Mouse (Mus musculus): ENCODE results near the gene Pram1. TPM values are rescaled to one million over a fixed set of nuclear protein-coding genes. Genes with fewer than 3 reads are reported as not detected.
A peak's percentile ranks its signal among the peaks of the same experiment; 100 is the strongest.

Pram1 gene
- total and polyA plus RNA-seq, 3 experiments: 0.12 to 1.6 TPM; not detected in 1

GRCm38 (mm10) chr17:33685249-33685653 is 47.4 kb downstream of the Pram1 start (continued):
- TF ChIP-seq TCF12 (IDR thresholded peaks at IDR 0.05; ENCODE audit: low read depth, low read length): peak; percentile 83
- TF ChIP-seq EP300 (IDR thresholded peaks at IDR 0.05; ENCODE audit: low read depth in 1 of 2, low read length in 2 of 2): no peak; a peak in 1 of 4 replicates
- peak; percentile 85 to 96; a peak in 3 of 4 replicates for TF ChIP-seq USF2 (IDR thresholded peaks at IDR 0.05; ENCODE audit: borderline replicate concordance in 1 of 2, insufficient read depth in 1 of 2, low read depth in 1 of 2, low read length in 2 of 2)
- no peak for TF ChIP-seq GABPA (IDR thresholded peaks at IDR 0.05; ENCODE audit: low read depth, low read length)
- no peak for TF ChIP-seq POLR2AphosphoS5 (IDR thresholded peaks at IDR 0.05; ENCODE audit: borderline replicate concordance, low read depth, low read length)
- TF ChIP-seq SIN3A (IDR thresholded peaks at IDR 0.05; ENCODE audit: low read length): peak; percentile 33
- TF ChIP-seq MAFK (IDR thresholded peaks at IDR 0.05; ENCODE audit: borderline replicate concordance, low read depth, low read length): no peak
- no peak for TF ChIP-seq ZKSCAN1 (IDR thresholded peaks at IDR 0.05; ENCODE audit: low read depth, low read length)

GRCm38 (mm10) chr17:33686760-33687159 is 48.9 kb downstream of the Pram1 start, which contains the start of gene Hnrnpm:
Gene Hnrnpm, minus strand, starts transcription at chr17:33686860.
- peaks cover 9 to 12% of the 10 kb centered on the region in 2 experiments for H3K4me1 ChIP-seq (ENCODE audit: control insufficient read depth in 1 of 2, insufficient read depth in 2 of 2, low read length in 2 of 2)
- DNase-seq (ENCODE audit: low read depth, low spot score): no peak
- H3K79me2 ChIP-seq (ENCODE audit: control insufficient read depth, insufficient read depth, low read length, poor library complexity): peaks cover 33% of the 10 kb centered on the region
- H3K27ac ChIP-seq (ENCODE audit: control insufficient read depth, low read depth, low read length): peak within 1 kb of the TSS; percentile 61; the same call in 1 of the 2 replicates
- TF ChIP-seq SMC3 (IDR thresholded peaks at IDR 0.05; ENCODE audit: low read depth, low read length): no peak
- TF ChIP-seq MXI1 (IDR thresholded peaks at IDR 0.05; ENCODE audit: low read depth, low read length): no peak
- TF ChIP-seq MAZ (IDR thresholded peaks at IDR 0.05; ENCODE audit: low read depth, low read length): no peak
- no peak for TF ChIP-seq MAFK (IDR thresholded peaks at IDR 0.05; ENCODE audit: borderline replicate concordance, low read depth, low read length)
- no peak for TF ChIP-seq MYB (IDR thresholded peaks at IDR 0.05; ENCODE audit: low read depth, low read length)
- TF ChIP-seq ZC3H11A (IDR thresholded peaks at IDR 0.05; ENCODE audit: low read depth, low read length): no peak
- no peak for TF ChIP-seq ZMIZ1 (IDR thresholded peaks at IDR 0.05; ENCODE audit: low read depth, low read length)
- TF ChIP-seq HCFC1 (IDR thresholded peaks at IDR 0.05; ENCODE audit: low read depth, low read length): no peak
- TF ChIP-seq TAL1 (IDR thresholded peaks at IDR 0.05; ENCODE audit: low read length): no peak
- TF ChIP-seq CHD1 (IDR thresholded peaks at IDR 0.05; ENCODE audit: low read depth, low read length): no peak
- TF ChIP-seq BHLHE40 (IDR thresholded peaks at IDR 0.05; ENCODE audit: borderline replicate concordance, low read depth, low read length): no peak
- peak within 1 kb of the TSS; percentile 61 to 65 for H3K4me3 ChIP-seq (ENCODE audit: control insufficient read depth in 1 of 2, insufficient read depth in 1 of 2, low read depth in 2 of 2, low read length in 2 of 2)
- H3K27me3 ChIP-seq (ENCODE audit: control insufficient read depth in 1 of 2, insufficient read depth in 2 of 2, low read length in 2 of 2): no peaks in the 10 kb centered on the region
- H3K36me3 ChIP-seq (ENCODE audit: control insufficient read depth in 1 of 2, insufficient read depth in 2 of 2, low read length in 2 of 2): peaks cover 0 to 28% of the 10 kb centered on the region in 2 experiments; a peak in 2 of 4 replicates
- no peaks in the 10 kb centered on the region for H3K9me3 ChIP-seq (replicated peaks; ENCODE audit: insufficient read depth, low read length)
- peak within 1 kb of the TSS; percentile 66 for H3K9ac ChIP-seq (ENCODE audit: control insufficient read depth, low read depth, low read length, poor library complexity, severe bottlenecking)

Other genes starting within 250 kb of the Pram1 start
- 6.1 and 8.3 TPM in 2 replicates for gene Zfp101, start 243.4 kb upstream of the Pram1 start, total RNA-seq (2012; rRNA removed)
- 1 to 10 TPM in 1 of 2 experiments, not detected in 1; 7.6 TPM for gene Zfp101, start 243.4 kb upstream of the Pram1 start, polyA plus RNA-seq (2012; ENCODE audit: insufficient read depth in 1 of 2, insufficient read length in 2 of 2, low read depth in 1 of 2, low replicate concordance in 2 of 2, missing spikeins in 1 of 2)
- not detected in 2 replicates for gene Actl9, start 205.2 kb upstream of the Pram1 start, total RNA-seq (2012; rRNA removed)
- gene Actl9, start 205.2 kb upstream of the Pram1 start, polyA plus RNA-seq (2012; ENCODE audit: insufficient read depth in 1 of 2, insufficient read length in 2 of 2, low read depth in 1 of 2, low replicate concordance in 2 of 2, missing spikeins in 1 of 2): not detected
- 9.6 and 11.3 TPM in 2 replicates for gene Adamts10, start 113.9 kb upstream of the Pram1 start, total RNA-seq (2012; rRNA removed)
- 10 to 100 TPM in 1 of 2 experiments, not detected in 1; 21.0 TPM for gene Adamts10, start 113.9 kb upstream of the Pram1 start, polyA plus RNA-seq (2012; ENCODE audit: insufficient read depth in 1 of 2, insufficient read length in 2 of 2, low read depth in 1 of 2, low replicate concordance in 2 of 2, missing spikeins in 1 of 2)
- gene Myo1f, start 82.3 kb upstream of the Pram1 start, total RNA-seq (2012; rRNA removed): 0.08 and 0.13 TPM in 2 replicates
- under 1 TPM in 1 of 2 experiments, not detected in 1; 0.40 TPM for gene Myo1f, start 82.3 kb upstream of the Pram1 start, polyA plus RNA-seq (2012; ENCODE audit: insufficient read depth in 1 of 2, insufficient read length in 2 of 2, low read depth in 1 of 2, low replicate concordance in 2 of 2, missing spikeins in 1 of 2)
- 8.1 and 8.6 TPM in 2 replicates for gene Zfp414, start 9.0 kb upstream of the Pram1 start, total RNA-seq (2012; rRNA removed)
- 10 to 100 TPM in 1 of 2 experiments, not detected in 1; 52.2 TPM for gene Zfp414, start 9.0 kb upstream of the Pram1 start, polyA plus RNA-seq (2012; ENCODE audit: insufficient read depth in 1 of 2, insufficient read length in 2 of 2, low read depth in 1 of 2, low replicate concordance in 2 of 2, missing spikeins in 1 of 2)
- 203 and 224 TPM in 2 replicates for gene Hnrnpm, start 48.8 kb downstream of the Pram1 start, total RNA-seq (2012; rRNA removed)
- gene Hnrnpm, start 48.8 kb downstream of the Pram1 start, polyA plus RNA-seq (2012; ENCODE audit: insufficient read depth in 1 of 2, insufficient read length in 2 of 2, low read depth in 1 of 2, low replicate concordance in 2 of 2, missing spikeins in 1 of 2): 100 to 1,000 TPM; 420 to 473 TPM
- 7.2 and 10.9 TPM in 2 replicates for gene March2, start 80.6 kb downstream of the Pram1 start, total RNA-seq (2012; rRNA removed)
- gene March2, start 80.6 kb downstream of the Pram1 start, polyA plus RNA-seq (2012; ENCODE audit: insufficient read depth in 1 of 2, insufficient read length in 2 of 2, low read depth in 1 of 2, low replicate concordance in 2 of 2, missing spikeins in 1 of 2): 10 to 100 TPM in 1 of 2 experiments, not detected in 1; 18.8 TPM
- 24.0 and 26.3 TPM in 2 replicates for gene Rab11b, start 122.5 kb downstream of the Pram1 start, total RNA-seq (2012; rRNA removed)
- gene Rab11b, start 122.5 kb downstream of the Pram1 start, polyA plus RNA-seq (2012; ENCODE audit: insufficient read depth in 1 of 2, insufficient read length in 2 of 2, low read depth in 1 of 2, low replicate concordance in 2 of 2, missing spikeins in 1 of 2): 100 to 1,000 TPM in 1 of 2 experiments, not detected in 1; 105 TPM
- 11.7 and 13.5 TPM in 2 replicates for gene Angptl4, start 143.8 kb downstream of the Pram1 start, total RNA-seq (2012; rRNA removed)
- gene Angptl4, start 143.8 kb downstream of the Pram1 start, polyA plus RNA-seq (2012; ENCODE audit: insufficient read depth in 1 of 2, insufficient read length in 2 of 2, low read depth in 1 of 2, low replicate concordance in 2 of 2, missing spikeins in 1 of 2): 10 to 100 TPM in 1 of 2 experiments, not detected in 1; 15.8 TPM
- 5.0 and 5.2 TPM in 2 replicates for gene Kank3, start 172.5 kb downstream of the Pram1 start, total RNA-seq (2012; rRNA removed)
- 1 to 10 TPM in 1 of 2 experiments, not detected in 1; 5.5 TPM for gene Kank3, start 172.5 kb downstream of the Pram1 start, polyA plus RNA-seq (2012; ENCODE audit: insufficient read depth in 1 of 2, insufficient read length in 2 of 2, low read depth in 1 of 2, low replicate concordance in 2 of 2, missing spikeins in 1 of 2)
- 3,378 and 3,556 TPM in 2 replicates for gene Rps28, start 186.5 kb downstream of the Pram1 start, total RNA-seq (2012; rRNA removed)
- gene Rps28, start 186.5 kb downstream of the Pram1 start, polyA plus RNA-seq (2012; ENCODE audit: insufficient read depth in 1 of 2, insufficient read length in 2 of 2, low read depth in 1 of 2, low replicate concordance in 2 of 2, missing spikeins in 1 of 2): 1,000 to 10,000 TPM in 1 of 2 experiments, 100 to 1,000 TPM in 1; 994 to 2,154 TPM
- 359 and 370 TPM in 2 replicates for gene Ndufa7, start 186.5 kb downstream of the Pram1 start, total RNA-seq (2012; rRNA removed)
- 100 to 1,000 TPM in 1 of 2 experiments, not detected in 1; 326 TPM for gene Ndufa7, start 186.5 kb downstream of the Pram1 start, polyA plus RNA-seq (2012; ENCODE audit: insufficient read depth in 1 of 2, insufficient read length in 2 of 2, low read depth in 1 of 2, low replicate concordance in 2 of 2, missing spikeins in 1 of 2)
- gene Cd320, start 205.0 kb downstream of the Pram1 start, total RNA-seq (2012; rRNA removed): 38.5 and 48.5 TPM in 2 replicates
- 10 to 100 TPM in 1 of 2 experiments, not detected in 1; 45.6 TPM for gene Cd320, start 205.0 kb downstream of the Pram1 start, polyA plus RNA-seq (2012; ENCODE audit: insufficient read depth in 1 of 2, insufficient read length in 2 of 2, low read depth in 1 of 2, low replicate concordance in 2 of 2, missing spikeins in 1 of 2)
- not detected in 2 replicates for gene Gm7029, start 235.8 kb downstream of the Pram1 start, total RNA-seq (2012; rRNA removed)
- not detected for gene Gm7029, start 235.8 kb downstream of the Pram1 start, polyA plus RNA-seq (2012; ENCODE audit: insufficient read depth in 1 of 2, insufficient read length in 2 of 2, low read depth in 1 of 2, low replicate concordance in 2 of 2, missing spikeins in 1 of 2)